Mouse (Mus musculus) hindbrain, embryonic 15.5 days (tissue): ENCODE measurements at regions not wholly inside any gene's neighbourhood (a gene's known extent, or its start where the extent isn't known, plus 50 kb on each side); places are given as distances from the start of the nearest gene placed in this dataset.

Experiments used
- ATAC-seq: fragments of 200-750 bp; cut with Nextera tagmentation; 2 replicates; pipeline ENCODE4 v1.8.0; 2017; ENCODE audit warnings: low read depth, moderate number of reproducible peaks, moderate TSS enrichment; ENCODE audit not compliant: low FRiP score
- H3K27ac ChIP-seq: fragments of 300-500 bp; sonication (generic); replicated peaks from 2 replicates; pipeline ENCODE4 v1.5.1; 2015; ENCODE audit warnings: mild to moderate bottlenecking, inconsistent platforms
- H3K27me3 ChIP-seq: fragments of 300-500 bp; sonication (generic); 2 replicates; pipeline ENCODE4 v1.6.1; 2015; ENCODE audit warnings: control low read depth, inconsistent platforms
- H3K36me3 ChIP-seq: fragments of 300-500 bp; sonication (generic); 2 replicates; pipeline ENCODE4 v1.6.1; 2015; ENCODE audit warnings: control low read depth, inconsistent platforms
- H3K4me1 ChIP-seq: fragments of 300-500 bp; sonication (generic); replicated peaks from 2 replicates; pipeline ENCODE4 v1.6.1; 2015; ENCODE audit warnings: control low read depth, inconsistent platforms
- H3K4me2 ChIP-seq: fragments of 300-500 bp; sonication (generic); 2 replicates; pipeline ENCODE4 v1.6.1; 2015; ENCODE audit warnings: moderate library complexity, mild to moderate bottlenecking, inconsistent platforms
- H3K4me3 ChIP-seq: fragments of 300-500 bp; sonication (generic); 2 replicates; pipeline ENCODE4 v1.5.1; 2015; ENCODE audit warnings: mild to moderate bottlenecking, inconsistent platforms
- H3K9ac ChIP-seq: fragments of 300-500 bp; sonication (generic); 2 replicates; pipeline ENCODE4 v1.6.1; 2015; ENCODE audit warnings: inconsistent platforms
- H3K9me3 ChIP-seq: fragments of 300-500 bp; sonication (generic); 2 replicates; pipeline ENCODE4 v1.6.1; 2016; ENCODE audit warnings: control low read depth, inconsistent platforms
- WGBS: fragments of 180-500 bp; shearing (Covaris S2); methylation state at CpG from one replicate; pipeline ENCODE4 v1.1.7; 2015; 5-methylcytosine and 5-hydroxymethylcytosine counted together

DNA sequence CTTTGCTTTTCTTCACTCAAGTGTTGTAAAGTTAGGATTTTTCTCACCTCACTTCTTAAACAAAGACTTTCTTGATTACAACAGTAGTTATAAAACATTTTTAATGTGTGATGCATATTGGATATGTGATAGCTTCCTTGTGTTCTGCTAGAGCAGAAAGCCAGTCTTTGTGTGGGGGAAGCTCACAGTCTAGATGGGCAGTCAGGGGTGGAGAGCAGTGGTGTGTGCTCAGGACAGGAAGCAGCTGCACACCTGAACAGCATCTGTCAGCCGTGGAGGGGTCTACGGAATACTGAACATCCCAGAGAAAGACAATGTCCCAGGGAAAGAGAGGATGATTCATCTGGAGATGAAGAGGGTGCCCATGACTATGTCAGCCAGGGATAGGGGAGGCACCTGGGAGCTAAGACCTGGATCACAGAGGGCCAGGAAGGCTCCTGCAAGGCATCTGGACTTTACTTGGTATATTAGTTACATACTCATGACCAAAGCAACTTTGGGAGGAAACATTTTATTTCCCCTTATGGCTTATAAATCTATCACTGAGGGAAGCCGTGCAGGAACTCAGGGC lies 53.9 kb upstream of the Zfp648 start:
- no peaks in the 10 kb centered on the region for H3K9me3 ChIP-seq
- 89% methylated on average over 3 of the region's 3 CpGs for WGBS
- no peak for ATAC-seq
- H3K27ac ChIP-seq, result no peak overlapping the region
- H3K36me3 ChIP-seq, result no peaks in the 10 kb centered on the region
- H3K4me2 ChIP-seq, result no peak overlapping the region
- H3K27me3 ChIP-seq, result no peaks in the 10 kb centered on the region
- no peak overlapping the region for H3K9ac ChIP-seq
- H3K4me3 ChIP-seq, result no peak overlapping the region
- H3K4me1 ChIP-seq, result peaks cover 13% of the 10 kb centered on the region

DNA sequence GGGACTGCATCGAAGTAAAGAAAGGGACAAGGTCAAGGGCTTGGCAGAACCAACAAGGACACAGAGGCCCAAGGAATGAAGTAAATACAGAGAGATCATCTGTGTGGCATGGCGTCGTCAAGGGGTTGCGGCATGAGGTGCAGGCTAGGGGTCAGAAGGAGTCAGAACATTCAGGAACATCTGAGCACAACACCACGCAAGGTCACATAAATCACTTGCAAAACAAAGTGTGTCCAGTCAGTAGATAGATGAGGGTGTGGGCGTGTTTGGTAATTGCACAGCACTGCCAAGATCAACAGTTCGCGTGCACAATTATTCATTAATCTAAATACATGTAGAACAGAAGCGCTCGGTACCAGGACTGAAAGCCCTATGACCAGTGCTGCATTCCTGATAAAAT lies 52.0 kb upstream of the Zfp648 start:
- peaks cover 13% of the 10 kb centered on the region for H3K4me1 ChIP-seq
- H3K27me3 ChIP-seq, result no peaks in the 10 kb centered on the region
- 87% methylated on average over 10 of the region's 10 CpGs for WGBS
- no peak overlapping the region for H3K27ac ChIP-seq
- no peaks in the 10 kb centered on the region for H3K9me3 ChIP-seq
- H3K36me3 ChIP-seq, result no peaks in the 10 kb centered on the region
- no peak overlapping the region for H3K9ac ChIP-seq
- no peak for ATAC-seq
- H3K4me3 ChIP-seq, result no peak overlapping the region
- H3K4me2 ChIP-seq, result no peak overlapping the region

- 58% methylated on average over 1 of the region's 1 CpGs for WGBS
- ATAC-seq, result peak; percentile 69; the same call in 1 of the 2 replicates
- no peak overlapping the region for H3K9ac ChIP-seq
- H3K36me3 ChIP-seq, result no peaks in the 10 kb centered on the region
- H3K9me3 ChIP-seq, result no peaks in the 10 kb centered on the region
- H3K27ac ChIP-seq, result peak overlapping the region; percentile 68
- H3K4me3 ChIP-seq, result no peak overlapping the region
- H3K4me1 ChIP-seq, result peaks cover 13% of the 10 kb centered on the region
- no peak overlapping the region for H3K4me2 ChIP-seq
- H3K27me3 ChIP-seq, result no peaks in the 10 kb centered on the region
Observed at GRCm38 (mm10) chr1:154149431-154150143, 51.4 kb upstream of the Zfp648 start.

DNA sequence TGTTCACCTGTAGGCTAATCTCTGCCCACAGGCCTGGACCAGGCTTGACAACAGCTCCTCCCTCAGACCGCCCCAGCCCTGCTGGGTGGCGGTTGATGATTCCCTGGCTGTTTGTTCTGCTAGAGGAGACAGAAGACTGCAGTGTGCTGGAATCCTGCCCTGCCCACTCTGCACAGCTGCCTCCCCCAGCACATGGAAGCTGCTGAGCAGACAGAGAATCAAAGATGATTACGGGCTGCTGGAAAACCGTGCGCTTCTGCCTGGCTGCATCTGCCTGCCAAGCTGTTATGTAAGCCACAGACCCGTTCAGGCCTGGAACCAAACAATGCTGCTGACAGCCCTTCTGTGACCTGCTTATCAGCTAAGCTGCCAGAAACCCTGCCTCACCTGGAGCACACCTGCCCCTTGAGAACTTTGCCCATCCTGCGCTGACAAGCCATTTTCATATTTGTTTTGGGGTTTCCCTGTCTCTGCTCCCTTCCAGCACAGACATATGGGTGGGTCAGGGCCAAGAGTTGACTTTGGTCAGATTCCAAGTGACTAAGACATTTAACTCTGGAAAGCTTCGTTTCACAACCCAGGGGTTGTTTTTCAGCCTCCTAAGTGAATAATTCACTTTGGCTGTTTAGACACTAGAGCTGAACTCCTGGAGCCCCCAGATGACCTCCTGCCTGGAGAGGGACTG lies 50.7 kb upstream of the Zfp648 start:
- 16% methylated on average over 8 of the region's 8 CpGs for WGBS
- Histone ChIP-seq H3K27me3 (no peaks in the 10 kb centered on the region), H3K9ac (no peak overlapping the region), H3K4me3 (no peak overlapping the region), H3K27ac (peak overlapping the region; percentile 68), H3K4me2 (no peak overlapping the region), H3K4me1 (peaks cover 13% of the 10 kb centered on the region), H3K9me3 (no peaks in the 10 kb centered on the region), H3K36me3 (no peaks in the 10 kb centered on the region)
- ATAC-seq, result peak; percentile 94
